Mouse (Mus musculus) monocyte, adult 5-6 weeks (primary cell): ENCODE data around the gene F5. TPM values are rescaled to one million over a fixed set of nuclear protein-coding genes. Genes with fewer than 3 reads are reported as not detected.
A peak's percentile ranks its signal among the peaks of the same experiment; 100 is the strongest.
"Not testable (repeated sequence)": the region's sequence is repeated elsewhere in the genome, so short reads cannot be mapped to it uniquely, and the experiment has no call there.

Source experiments
- ATAC-seq: fragments of 153-309, 156-312 bp; replicated peaks from 2 replicates; pipeline ENCODE4 v1.8.0; 2017; ENCODE audit warnings: mild to moderate bottlenecking; ENCODE audit not compliant: low TSS enrichment, insufficient number of reproducible peaks, severe bottlenecking, poor library complexity, low FRiP score
- total RNA-seq: library from RNA; stranded (forward); fragments of 200-1000, 200-491, 200-594 nt; gene quantifications from 3 replicates; pipeline ENCODE4 v1.2.3, GENCODE M21; 2017

F5 gene
- total RNA-seq, 1 experiment from 2014 or later: 29.6 TPM

GRCm38 (mm10) chr1:164215540-164215939 is 63.9 kb downstream of the F5 start:
- no peak for ATAC-seq

- no peak for ATAC-seq
Observed at GRCm38 (mm10) chr1:164217791-164218685, 66.4 kb downstream of the F5 start.

GRCm38 (mm10) chr1:164220261-164220660 is 68.6 kb downstream of the F5 start:
- ATAC-seq: no peak

GRCm38 (mm10) chr1:164223089-164223488 is 71.5 kb downstream of the F5 start:
- no peak for ATAC-seq

- ATAC-seq: not testable (repeated sequence)
Observed at GRCm38 (mm10) chr1:164231937-164232570, 80.4 kb downstream of the F5 start.

GRCm38 (mm10) chr1:164233447-164233846 is 81.8 kb downstream of the F5 start:
- ATAC-seq: no peak

GRCm38 (mm10) chr1:164235078-164235477 is 83.4 kb downstream of the F5 start:
- no peak for ATAC-seq

- ATAC-seq: no peak
Observed at GRCm38 (mm10) chr1:164236078-164236477, 84.4 kb downstream of the F5 start.

GRCm38 (mm10) chr1:164241494-164241893 is 89.9 kb downstream of the F5 start:
- ATAC-seq: no peak

- ATAC-seq: no peak
Observed at GRCm38 (mm10) chr1:164242809-164243208, 91.2 kb downstream of the F5 start.

- no peak for ATAC-seq
Observed at GRCm38 (mm10) chr1:164247442-164247841, 95.8 kb downstream of the F5 start.

- no peak for ATAC-seq
Observed at GRCm38 (mm10) chr1:164247971-164248370, 96.3 kb downstream of the F5 start.

GRCm38 (mm10) chr1:164248465-164249331 is 97.1 kb downstream of the F5 start, which contains the start of gene Slc19a2:
Gene Slc19a2 (plus strand): TSS chr1:164249046.
- peak; percentile 94 for ATAC-seq

GRCm38 (mm10) chr1:164249332-164249711 is 97.7 kb downstream of the F5 start:
- ATAC-seq: 0 out of 2 replicates have a peak, but pooled peaks have one; percentile 11

- no peak for ATAC-seq
Observed at GRCm38 (mm10) chr1:164250391-164251150, 98.9 kb downstream of the F5 start.

GRCm38 (mm10) chr1:164251438-164251837 is 99.8 kb downstream of the F5 start:
- ATAC-seq: no peak

GRCm38 (mm10) chr1:164252551-164252950 is 100.9 kb downstream of the F5 start:
- ATAC-seq: no peak

GRCm38 (mm10) chr1:164254836-164255235 is 103.2 kb downstream of the F5 start:
- no peak for ATAC-seq
